Mouse (Mus musculus): ENCODE results near the gene Wnt2b.

Wnt2b gene

DNA sequence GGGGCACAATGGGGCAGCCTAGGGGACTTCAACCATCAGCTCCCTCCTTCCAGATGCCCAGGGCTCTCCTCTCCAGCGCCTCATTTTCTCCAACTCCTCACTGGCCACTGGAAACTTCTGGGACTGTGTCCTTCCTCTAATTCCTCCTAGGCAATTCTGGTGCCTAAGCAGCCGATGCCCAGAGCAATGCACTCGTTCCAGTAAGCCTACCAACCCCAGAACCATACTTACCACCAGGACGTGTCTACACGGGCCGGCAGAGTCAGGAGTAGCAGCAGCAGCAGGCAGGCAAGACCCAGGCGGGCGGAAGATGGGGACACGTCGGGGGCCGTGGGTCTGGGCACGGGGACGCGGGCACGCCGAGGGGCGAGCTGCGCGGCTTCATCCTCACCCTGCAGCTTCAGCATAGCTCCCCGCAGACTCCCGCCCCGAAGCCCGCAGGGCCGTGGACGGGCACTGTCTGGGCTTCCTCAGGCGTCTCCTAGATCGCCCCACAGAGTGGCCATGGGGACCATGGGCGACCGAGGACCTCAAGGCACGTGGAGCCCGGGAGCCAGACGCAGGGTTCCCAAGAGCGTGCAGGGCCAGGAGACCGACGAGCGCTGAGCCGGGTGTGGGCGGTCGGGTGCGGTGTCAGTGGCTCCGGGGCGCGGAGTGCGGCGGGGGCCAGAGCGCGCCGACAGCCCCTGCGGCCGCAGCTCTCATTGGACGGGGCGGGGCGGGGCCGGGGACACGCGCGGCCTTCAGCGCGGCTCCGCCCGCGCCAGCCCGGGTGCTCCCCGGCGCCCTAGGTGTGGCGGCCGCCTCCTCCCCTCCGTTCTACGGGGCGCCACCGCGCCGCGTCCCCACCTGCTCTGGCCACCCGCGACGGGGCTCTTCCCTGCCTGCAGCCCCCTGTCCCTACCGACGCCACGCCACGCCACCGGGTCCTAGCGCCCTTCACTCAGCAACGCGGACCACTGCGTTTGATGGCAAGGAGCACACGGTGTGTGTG lies at the start of gene Wnt2b:
TSS of gene Wnt2b (minus strand) at position 856 of the 994 bp plus-strand sequence.
- no peak for DNase-seq

DNA sequence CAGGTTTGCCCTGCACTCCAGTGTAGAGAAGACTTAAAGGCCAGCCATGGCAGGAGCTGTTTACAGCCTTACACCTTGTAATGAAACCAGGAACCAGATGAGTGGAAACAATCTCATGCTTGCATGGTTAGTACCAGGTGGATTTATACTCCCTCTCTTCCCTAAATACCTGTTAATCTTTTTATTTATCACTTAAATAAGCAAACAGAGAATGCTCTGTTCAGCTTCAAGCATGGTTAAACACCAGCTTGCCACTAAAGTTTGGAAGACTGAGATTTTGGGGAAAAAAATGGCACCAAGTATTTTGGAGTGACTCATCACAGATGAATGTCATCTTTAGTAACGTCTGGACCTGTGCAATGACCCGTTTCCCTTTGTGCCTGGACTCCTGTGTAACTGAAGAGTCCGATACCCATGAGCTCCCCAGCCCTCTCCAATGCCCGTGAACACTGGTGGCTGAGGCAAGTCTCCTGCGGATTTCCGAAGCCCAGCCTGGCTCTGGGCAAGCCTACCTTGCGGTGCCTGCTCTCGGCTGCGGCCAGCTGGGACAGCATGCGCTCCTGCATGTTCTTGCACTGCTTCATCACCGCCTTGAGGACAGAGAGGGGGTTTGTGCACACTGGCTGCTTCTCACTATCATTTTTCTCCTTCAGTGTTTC lies 49.1 kb upstream of the Wnt2b start:
- no peak for DNase-seq

DNA sequence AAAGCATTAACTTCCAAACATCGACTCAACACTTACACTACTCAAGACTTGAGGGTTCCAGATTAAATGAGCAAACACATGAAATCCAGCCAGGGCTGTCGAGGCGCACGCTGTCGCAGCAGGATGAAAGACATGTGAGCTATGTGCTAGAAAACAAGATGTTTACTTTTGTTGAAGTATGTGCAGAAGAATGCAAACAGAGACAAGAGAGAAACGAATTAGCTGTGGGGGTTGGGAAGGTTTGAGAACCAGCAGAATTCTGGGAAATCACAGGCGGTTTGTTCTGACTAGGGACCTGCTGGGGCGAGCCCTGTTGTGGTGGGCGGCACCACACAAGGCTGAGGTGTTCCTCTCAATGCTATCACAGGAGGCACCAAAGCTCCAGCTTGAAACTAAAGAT lies 46.3 kb upstream of the Wnt2b start:
- DNase-seq = no peak

DNA sequence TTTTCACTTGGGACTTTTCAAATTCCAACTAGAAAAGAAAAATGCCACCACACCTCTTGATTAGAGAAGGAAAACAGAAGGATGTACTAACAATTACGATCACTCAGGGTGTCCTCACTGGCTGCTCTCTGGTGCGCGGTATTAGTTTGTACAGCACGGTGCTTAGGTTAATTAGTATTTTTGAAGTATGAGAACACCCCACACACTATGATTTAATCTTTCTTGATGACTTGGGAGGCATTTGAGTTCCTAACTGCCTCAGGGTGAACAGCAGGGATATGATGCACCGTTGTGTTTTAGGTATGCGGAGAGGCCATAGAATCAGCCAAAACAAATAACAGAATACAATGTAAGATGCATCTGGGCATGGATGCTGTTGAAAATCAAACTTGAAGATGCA lies 44.4 kb upstream of the Wnt2b start:
- no peak for DNase-seq

DNA sequence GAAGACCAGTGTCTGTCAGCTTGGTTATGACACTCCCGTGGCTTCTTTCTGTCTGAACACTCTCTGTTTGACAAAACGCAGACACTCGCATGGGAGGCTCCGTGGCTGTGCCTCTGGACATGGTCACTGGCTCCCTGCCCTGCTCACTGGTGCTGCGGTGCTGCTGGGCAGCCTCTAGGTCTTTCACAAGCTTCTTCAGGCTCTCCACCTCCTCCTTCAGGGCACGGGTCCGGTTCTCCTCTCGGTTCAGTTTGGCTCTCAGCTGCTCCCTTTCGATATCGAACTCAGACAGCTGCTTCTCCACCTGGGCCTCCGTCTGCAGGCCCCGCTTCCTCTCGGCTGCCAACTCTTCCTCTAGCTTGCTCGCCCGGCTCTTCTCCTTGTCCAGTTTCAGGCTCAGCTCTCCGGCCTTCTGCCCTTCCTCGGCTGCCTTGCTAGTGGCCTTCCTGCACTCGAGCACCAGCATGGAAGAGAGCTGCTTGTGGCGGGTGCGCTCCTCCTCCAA lies 43.9 kb upstream of the Wnt2b start:
- DNase-seq = peak; percentile 56

DNA sequence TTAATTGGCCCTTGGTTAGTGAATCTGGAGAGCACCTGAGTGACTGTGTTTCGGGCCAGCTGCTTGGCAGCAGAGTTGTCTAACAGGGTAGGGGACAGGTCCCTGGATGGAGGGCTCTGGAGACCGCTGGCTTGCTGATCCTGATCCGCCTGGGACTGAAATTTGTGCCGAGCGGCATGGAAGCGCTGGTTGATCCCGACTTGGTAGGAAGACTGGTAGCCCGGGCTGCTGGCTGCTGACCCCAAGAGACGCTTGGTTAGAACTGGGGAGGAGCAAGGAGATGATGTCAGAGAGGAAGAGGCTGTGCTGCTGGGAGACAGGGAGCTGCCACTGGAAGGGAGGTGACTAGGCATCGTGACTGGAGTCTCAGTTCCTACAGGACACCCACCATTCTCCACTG lies 43.3 kb upstream of the Wnt2b start:
- DNase-seq = no peak

DNA sequence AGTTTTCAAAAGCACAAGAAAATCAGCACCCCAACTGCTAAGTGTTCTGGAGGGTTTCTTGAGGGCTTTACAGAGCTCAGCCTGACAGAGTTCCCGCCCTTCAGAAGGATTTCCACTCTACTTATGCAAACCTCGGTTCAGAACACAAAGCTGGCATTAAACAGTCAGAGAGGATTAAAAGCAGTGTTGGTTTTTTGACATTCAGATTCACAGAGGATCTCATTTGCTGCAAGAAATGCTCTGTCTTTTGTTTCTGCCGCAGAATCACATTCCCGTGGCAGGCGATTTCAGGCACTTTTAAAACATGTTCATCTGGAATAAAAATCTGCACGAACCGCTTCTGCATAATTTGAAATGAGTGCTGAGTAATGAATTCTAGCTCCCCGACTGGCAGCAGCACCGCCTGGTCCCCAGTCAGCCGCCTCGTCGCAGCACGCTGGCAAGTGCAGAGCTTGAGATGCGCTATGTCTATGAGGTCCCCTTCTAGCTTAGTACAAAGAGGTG lies 42.3 kb upstream of the Wnt2b start:
- DNase-seq = peak; percentile 82

DNA sequence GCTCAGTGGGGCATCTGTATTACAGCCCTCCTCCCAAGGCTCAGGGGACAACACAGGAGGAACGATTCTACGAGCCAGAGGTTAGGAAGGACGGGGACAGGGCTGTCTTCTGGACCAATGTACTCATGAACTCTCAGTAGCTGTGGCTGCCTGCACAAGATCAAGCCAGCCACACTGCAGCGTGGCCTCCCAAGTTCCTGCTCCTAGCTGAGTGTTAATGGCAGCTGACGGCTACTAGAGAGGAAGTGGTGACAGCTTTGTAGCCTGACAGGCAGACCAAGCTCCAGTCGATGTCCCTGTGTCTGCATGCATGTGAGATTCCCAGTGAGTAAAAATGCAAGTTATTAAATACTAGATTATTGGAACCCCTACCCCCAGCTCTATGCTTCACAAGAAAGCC lies 39.7 kb upstream of the Wnt2b start:
- peak; percentile 40 for DNase-seq

DNA sequence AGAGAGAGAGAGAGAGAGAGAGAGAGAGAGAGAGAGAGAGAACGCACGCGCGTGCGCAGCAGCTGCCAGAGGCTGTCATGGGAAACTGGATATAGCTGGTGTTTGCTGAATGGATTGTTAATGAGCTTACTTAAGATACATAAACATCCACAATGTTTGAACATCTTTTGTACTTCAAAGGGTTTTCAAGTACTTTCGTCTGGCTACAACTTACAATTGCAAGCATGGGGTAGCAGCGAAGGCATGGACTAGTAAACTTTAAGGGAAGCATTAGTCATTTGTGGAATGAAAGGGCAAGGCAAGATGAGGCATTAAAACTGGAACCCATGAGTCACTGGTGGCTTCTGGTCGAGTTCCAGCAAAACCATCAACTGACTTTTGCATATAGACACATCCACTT lies 38.8 kb upstream of the Wnt2b start:
- DNase-seq = no peak

DNA sequence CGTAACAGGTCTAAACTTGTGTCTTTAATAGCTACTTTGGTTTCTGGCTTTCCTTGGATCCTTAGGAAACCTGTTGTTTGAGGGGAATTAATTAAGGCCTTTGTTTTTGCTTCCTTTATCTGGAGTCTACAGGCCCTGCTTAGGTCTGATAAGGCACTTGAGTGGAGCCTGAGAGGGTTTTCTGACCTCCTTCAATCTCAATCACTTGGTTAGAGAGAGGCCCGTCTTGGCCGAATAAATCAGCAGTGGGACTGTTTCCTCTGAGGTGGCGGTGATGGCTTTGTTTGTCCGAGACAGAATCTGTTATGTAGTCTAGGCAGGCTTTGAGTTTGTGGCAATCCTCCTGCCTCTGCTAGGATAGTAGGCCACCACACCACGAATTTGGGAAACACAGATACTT lies 35.8 kb upstream of the Wnt2b start:
- no peak for DNase-seq

DNA sequence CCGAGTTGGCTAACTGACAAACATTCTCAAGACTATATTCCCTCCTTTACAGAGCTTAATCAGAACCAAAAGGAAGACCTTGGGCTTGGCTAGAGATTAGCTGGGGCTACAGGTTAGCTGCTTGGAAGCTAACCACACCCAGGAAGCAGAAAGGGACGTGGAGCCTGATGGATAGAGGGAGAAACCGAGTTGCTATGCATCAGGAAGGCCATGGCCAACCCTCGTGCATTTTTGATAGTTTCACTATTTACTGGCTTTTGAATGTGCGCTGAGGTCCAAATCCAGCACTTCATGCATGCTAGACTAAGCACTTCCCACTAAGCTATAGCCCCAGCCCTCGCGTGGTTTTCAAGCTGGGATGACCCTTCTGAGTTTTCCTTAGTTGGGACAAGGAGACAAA lies 34.0 kb upstream of the Wnt2b start:
- no peak for DNase-seq

DNA sequence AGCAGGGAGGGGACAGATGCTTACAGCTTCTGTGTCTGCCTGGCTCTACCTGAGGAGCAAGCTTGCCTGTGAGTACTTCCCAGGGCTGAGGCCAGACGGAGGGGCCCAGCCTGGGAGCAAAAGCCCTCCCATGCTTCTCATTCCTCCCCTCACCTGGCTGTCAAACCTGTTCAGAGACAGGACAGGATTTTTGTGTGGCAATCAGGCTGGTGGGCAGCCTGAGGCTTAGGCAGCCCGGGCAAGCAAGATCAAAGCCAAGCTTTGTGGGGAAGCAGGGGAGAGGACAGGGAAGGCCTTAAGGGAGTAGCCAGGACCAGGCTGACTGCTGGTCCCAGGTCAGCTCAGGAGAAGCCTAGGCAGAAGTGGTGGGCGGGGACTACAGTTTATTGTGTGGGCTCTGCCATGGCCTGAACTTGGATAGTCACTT lies 32.7 kb upstream of the Wnt2b start:
- DNase-seq = no peak

DNA sequence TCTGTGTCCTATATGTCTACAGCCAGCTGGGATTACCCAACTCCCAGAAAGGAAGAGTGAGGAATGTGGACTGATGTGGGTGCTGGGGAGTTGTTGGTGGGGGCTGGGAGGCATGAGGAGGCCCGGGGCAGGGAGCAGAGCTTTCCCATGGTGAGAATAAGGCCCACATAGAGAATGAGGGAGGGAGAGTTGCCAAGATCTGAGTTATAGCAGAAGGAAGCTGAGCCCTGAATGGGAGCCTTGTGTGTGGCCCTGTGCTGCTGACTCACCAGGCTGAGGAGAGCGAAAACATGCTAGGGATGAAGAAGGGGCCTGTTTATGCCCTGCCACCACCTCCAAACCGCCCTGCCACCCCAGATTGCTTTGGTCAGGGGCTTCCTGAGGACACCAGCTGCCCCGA lies 32.1 kb upstream of the Wnt2b start:
- DNase-seq = peak; percentile 93

DNA sequence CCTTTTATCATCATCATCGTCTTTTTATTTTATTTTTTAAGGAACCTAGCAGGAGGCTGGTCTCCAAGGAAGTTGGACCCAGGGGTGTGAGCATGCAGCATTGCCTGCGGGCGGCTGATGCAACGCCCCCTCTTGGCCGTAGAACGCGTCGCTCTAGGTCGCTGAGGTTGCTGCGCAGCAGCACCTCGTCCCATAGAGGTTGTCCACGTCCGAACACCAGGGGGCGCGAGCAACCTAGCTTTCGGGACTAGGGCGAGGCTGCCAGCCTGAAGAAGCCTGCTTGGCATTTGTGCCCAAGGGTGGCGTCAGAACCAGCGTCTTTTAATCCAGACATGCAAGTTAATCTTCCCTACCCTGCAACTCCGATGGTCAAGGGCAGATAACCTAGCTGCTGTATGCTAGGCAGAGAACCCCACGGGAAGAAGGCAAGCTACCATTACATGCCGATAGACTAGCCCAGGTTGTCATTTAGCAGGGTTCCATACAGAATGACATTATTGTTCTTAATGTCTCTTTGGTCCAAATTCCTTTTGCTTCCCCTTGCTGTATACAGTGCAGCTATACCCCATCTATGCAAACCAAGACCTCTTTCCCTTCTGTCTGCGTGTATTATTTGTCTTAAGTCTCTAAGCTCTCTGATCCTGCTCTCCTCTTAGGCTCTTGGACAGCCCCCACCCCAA lies 31.1 kb upstream of the Wnt2b start:
- peak; percentile 92 for DNase-seq

DNA sequence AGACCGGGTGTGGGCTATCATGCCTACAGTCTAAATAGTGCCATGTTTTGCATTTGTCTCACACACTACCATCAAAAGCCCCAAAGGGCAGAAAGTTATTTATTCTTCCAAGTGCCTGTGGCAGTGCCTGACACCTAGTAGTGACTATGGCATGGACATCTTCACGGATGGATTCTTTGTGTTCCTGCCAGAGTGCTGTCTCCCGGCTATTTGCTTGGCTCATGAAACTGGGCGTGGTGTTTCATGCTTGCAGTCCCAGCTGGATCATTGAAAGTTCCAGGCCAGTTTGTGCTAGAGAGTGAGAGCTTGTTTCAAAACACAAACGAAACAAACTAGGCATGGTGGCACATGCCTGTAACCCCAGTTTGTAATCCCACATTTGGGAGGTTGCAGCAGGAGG lies 30.0 kb upstream of the Wnt2b start:
- no peak for DNase-seq

DNA sequence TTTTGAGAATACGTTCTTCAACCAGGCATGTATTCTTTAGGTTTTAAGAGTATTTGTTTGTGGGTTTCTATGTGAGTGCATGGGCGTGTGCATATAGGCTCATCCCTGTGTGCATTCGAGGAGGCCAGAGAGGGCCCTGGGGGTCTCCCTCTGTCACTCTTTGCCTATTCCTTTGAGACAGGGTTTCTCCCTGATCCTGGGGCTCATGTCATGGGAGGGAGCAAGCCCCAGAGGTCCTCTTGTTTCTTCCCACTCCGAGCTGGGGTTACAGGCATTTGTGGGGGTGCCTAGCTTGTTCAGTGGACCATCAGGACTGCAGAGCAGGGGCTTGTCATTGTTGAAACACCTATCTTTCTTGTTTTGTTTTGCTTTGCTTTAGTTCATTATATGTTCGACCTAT lies 26.2 kb upstream of the Wnt2b start:
- no peak for DNase-seq

DNA sequence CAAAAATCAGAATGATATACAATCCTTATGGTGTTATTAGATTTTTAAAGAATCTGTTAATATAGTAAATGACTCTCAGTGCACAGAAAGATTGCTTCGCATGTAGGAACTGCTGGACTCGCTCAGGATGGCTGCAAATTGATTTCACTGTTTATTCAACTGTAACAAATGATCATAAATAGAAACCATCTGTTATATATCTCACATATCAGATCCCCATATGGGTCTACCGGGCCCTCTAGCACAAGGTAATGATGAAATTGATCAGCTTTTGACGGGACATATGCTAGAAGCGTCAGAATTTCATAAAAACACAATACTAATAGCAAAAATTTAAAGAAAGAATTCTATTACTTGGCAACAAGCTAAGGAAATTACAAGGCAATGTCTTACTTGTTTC lies 18.0 kb upstream of the Wnt2b start:
- DNase-seq = no peak

DNA sequence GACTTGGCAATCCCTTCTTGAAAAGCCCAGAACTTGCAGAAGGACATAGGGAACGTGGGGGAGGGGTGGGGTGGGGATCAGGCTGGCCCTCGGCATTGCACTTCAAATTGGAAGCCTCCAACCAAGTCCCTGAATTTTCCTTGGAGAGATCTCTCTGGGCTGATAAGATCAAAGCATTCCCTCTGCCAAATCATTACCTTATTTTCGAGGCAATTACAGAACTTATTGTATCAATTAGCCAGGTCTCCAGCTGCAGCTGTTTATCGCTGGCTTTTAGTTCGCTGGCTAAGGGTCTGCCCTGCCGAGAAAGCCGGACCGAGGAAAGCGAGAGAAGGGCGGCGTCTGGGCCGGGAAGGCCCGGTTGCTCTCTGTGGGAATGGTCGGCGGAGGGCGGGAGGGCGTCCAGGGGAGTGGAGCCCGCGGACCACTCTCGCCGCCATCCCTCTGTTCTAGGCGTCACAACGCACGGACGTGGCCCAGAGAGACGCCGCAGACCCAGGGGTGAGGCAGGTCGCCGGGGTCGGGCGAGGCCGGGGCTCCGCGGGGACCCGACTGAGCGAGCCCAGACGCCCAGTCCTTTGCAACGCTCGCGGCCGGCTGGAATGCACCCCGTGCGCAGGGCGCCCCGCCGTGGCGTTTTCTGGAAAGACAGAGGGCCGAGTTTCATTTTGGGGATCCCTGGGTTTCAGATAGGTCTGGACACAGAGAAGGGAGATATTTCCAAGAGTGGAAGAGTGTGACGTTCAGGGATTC lies 6.0 kb upstream of the Wnt2b start:
- DNase-seq = peak; percentile 71

DNA sequence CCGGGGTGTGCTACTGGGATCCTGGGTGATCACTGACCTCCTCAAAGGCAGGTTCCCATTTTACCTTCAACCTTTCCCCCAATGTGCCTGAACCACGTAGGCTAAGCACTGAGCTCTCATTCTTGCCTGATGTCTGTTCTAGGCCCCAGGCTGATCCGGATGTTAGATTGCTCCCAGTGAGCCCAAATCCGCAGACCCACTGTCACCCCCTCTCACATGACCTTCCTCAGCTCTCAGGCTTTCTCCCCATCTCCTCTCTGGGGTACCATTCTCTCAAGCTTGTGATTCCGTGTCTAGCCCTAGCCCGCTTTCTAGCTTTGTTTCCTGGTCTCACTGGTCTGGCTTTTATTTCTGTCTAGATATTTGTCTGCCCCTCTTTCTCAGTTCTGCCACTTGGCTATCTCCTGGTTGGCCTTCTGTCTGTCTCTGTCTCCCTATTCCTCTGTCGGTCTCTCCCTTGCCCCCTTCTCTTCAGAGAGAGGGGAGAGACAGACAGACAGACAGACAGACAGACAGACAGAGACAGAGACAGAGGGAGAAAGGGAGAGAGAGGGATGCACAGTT lies 4.4 kb upstream of the Wnt2b start:
- DNase-seq = no peak

DNA sequence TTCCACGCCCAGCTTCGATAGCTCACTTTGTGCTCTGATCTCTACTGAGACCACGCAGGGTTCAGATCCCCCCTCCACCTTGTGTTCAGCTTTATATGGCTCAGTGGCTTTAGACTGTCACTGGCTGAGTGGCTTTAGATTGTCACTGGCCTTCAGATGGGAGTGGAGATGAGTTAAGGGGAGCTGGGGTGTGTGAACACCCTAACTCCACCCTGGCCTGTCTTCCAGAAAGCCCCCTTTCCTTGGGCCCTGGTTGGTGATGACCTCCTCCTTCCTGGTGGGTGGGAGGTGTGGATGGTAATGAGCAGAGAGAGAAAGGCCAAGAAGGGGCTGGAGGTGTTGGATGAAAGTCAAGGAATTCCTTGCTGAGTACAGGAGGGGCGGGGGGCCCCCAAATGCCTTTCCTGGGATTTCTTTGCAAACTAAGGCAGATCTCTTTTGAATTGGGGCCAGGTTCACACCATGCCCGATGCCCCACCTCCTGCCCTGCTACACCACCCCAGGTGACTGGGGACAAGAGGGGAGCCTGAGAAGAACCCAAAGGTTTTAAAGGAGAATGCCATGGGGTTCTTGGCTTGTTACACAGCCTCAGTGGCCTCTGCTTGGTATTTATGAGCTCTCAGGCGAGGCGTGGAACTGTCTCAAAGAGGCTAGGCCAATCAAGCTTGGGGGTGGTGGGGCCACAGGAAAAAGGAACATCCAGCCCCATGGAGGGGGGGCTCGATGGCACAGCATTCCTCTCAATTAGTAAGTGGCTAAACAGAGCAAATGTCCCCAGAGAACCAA lies 3.5 kb upstream of the Wnt2b start:
- no peak for DNase-seq

Measured in layer of hippocampus, adult 9-11 months (tissue).